Mouse (Mus musculus) Patski (cell line): ENCODE measurements at regions not wholly inside any gene's neighbourhood (a gene's known extent, or its start where the extent isn't known, plus 50 kb on each side); places are given as distances from the start of the nearest gene placed in this dataset.

ENCODE experiments used
- ATAC-seq: fragments of 100-300 bp; one replicate; pipeline ENCODE4 v1.8.0; 2021
- CTCF ChIA-PET: fragments of 350-600 bp; sonication (Branson Sonifier 250); formaldehyde crosslinking; loops from one replicate; lab custom pipeline; 2022; ENCODE audit warnings: inconsistent platforms; lab: Charles Lee
- POLR2A ChIA-PET: fragments of 350-600 bp; sonication (Branson Sonifier 250); formaldehyde crosslinking; loops from one replicate; lab custom pipeline; 2022; ENCODE audit warnings: antibody characterized with exemption, inconsistent platforms; lab: Charles Lee
- DNase-seq: peaks from one replicate; pipeline ENCODE4 v3.0.0-alpha.2; 2011; ENCODE audit warnings: low read depth, low spot score
- H3K27me3 ChIP-seq: fragments of 371-371 bp; one replicate; pipeline ENCODE4 v1.5.1; 2021
- CTCF ChIP-seq: fragments of 100-300 bp; IDR thresholded peaks from one replicate; pipeline ENCODE4 v1.5.1; 2021
- in situ Hi-C: fragments of 300-500 bp; cut with MboI; formaldehyde crosslinking; loops from 3 replicates; pipeline ENCODE4 v1.11.1; 2018; ENCODE audit warnings: low pct_unique_long_range_greater_than_20kb, mixed read lengths

DNA sequence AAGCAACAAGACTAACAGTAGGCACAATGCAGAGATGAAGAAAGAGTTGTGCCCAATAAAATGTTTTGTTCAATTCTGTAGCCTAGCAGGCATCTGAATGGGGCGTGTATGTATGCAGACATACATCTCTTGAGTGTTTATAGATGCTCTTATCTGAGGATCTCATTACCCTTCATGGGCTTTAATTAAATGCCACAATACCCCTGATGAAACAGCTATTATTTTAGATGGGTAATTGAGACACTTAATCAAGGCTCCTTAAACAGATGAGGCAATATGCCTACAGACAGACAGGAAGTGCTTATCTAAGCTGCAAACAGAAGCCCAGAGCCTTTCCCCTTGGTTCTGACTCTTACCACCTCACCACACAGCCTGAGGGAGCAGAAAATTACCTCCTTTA, 384.6 kb upstream of the Adamts9 start:
- in situ Hi-C loops, result no loop called here
- ChIA-PET CTCF (no interaction called here), POLR2A (no interaction called here)
- no peaks in the 10 kb centered on the region for H3K27me3 ChIP-seq
- no peak for DNase-seq
- no peak for ATAC-seq
- no peak for TF ChIP-seq CTCF

GRCm38 (mm10) chr6:93323881-93324280, 380.6 kb upstream of the Adamts9 start:
- in situ Hi-C loops, result no loop called here
- POLR2A ChIA-PET, result interaction anchor here (1.2 kb wide), 1 partner anchor 20 kb away, joined by 3 read pairs; no protein-coding TSS in a partner anchor
- no peak for DNase-seq
- ATAC-seq, result no peak
- TF ChIP-seq CTCF, result no peak
- CTCF ChIA-PET, result no interaction called here
- H3K27me3 ChIP-seq, result no peaks in the 10 kb centered on the region

DNA sequence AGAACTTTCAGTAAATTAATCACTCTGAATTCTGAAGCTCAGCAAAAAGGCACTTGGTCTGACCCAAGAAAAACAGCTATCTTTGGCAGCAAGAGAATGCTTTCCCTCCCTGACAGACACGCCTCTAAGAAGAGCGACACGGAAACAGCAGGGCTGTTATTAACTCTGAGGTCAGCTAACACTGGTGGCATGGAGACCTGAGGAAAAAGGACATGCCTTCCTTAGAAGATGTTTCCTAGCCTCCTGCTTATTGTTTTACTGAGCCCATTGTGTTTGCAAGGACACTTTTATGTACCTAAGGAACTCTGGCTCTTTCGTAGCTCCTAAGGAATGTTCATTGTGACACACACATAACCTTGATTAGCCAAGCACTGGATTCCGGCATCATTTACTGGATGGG, 371.3 kb upstream of the Adamts9 start:
- ChIA-PET CTCF (no interaction called here), POLR2A (no interaction called here)
- no peak for DNase-seq

GRCm38 (mm10) chr6:93305176-93305575, 361.9 kb upstream of the Adamts9 start:
- in situ Hi-C loops, result no loop called here
- ChIA-PET POLR2A (no interaction called here), CTCF (no interaction called here)
- ATAC-seq (no peak), DNase-seq (no peak)
- no peaks in the 10 kb centered on the region for H3K27me3 ChIP-seq
- TF ChIP-seq CTCF, result no peak

More for the DNA sequence above, 371.3 kb upstream of the Adamts9 start:
- in situ Hi-C loops, result no loop called here
- TF ChIP-seq CTCF, result no peak
- no peaks in the 10 kb centered on the region for H3K27me3 ChIP-seq
- no peak for ATAC-seq

DNA sequence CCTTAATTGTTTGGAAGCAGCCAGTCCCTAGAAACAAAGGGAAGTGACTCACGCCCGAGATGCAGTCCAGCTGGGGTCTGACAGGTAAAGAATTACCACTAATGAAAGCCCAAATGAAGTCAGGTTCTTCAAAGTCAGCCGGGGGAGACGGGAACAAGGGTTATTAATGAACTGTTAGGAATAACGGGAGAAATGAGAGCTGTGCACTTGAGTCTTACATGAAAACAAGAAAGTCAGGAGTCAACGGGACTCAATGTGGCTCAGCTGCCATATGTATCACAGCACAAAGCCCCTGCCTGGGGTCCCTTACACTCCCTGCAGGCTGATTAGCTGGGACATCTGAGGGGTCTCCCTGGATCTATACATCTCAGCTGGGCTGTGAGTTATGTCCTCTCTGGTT, 354.7 kb upstream of the Adamts9 start:
- TF ChIP-seq CTCF, result no peak
- ChIA-PET CTCF (interaction anchor here (0.7 to 1.2 kb wide), 3 partner anchors 8 to 100 kb away, joined by 3 to 4 read pairs (median 3); no protein-coding TSS in a partner anchor), POLR2A (interaction anchor here (0.5 to 1.2 kb wide), 3 partner anchors 44 to 1469 kb away, joined by 3 to 5 read pairs (median 4); no protein-coding TSS in a partner anchor)
- in situ Hi-C loops, result no loop called here
- ATAC-seq, result no peak
- DNase-seq, result no peak
- H3K27me3 ChIP-seq, result no peaks in the 10 kb centered on the region

GRCm38 (mm10) chr6:93291711-93292110, 348.4 kb upstream of the Adamts9 start:
- DNase-seq, result no peak
- no peak for ATAC-seq
- TF ChIP-seq CTCF, result no peak
- POLR2A ChIA-PET, result no interaction called here
- CTCF ChIA-PET, result no interaction called here
- H3K27me3 ChIP-seq, result no peaks in the 10 kb centered on the region
- in situ Hi-C loops, result no loop called here

DNA sequence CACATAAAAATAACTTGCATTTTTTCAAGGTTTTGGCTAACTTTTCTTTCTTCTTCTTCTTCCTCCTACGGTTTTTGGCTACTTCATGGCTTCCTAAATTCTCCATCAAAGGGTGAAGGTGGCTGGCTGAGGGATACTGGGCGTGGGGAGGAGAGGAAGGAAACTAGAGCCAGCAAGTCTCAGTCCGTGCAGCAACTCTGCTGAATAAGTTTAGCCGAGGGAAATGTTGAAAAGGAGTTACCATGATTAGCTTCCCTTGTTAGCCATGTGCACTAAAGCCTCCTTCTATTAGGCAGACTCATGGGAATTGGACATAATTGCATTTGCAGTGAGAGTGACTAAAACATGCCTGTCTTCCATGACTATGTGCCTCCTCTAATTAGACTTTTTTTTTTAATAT, 345.1 kb upstream of the Adamts9 start:
- ChIA-PET POLR2A (no interaction called here), CTCF (no interaction called here)
- in situ Hi-C loops, result no loop called here
- DNase-seq, result no peak
- ATAC-seq, result no peak
- H3K27me3 ChIP-seq, result no peaks in the 10 kb centered on the region
- no peak for TF ChIP-seq CTCF

DNA sequence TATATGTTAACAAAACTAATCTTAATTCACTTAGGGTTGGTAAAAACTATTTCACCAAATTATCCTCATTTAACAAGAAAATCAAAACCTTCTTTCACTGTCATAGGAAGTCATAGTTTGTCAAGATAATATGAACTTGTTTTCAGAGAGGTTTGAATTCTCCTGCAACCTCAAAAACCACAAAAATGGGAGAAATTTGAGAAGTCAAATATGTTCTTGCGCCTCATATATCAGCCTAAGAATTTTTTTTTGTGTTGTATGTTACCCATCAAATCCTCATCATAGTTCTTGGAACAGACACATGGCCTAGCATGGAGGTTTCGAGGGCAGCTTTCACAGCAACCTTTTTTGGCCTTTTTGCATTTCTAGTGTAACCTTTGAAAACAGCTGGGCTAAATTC, 342.5 kb upstream of the Adamts9 start:
- in situ Hi-C loops, result no loop called here
- H3K27me3 ChIP-seq, result no peaks in the 10 kb centered on the region
- no peak for TF ChIP-seq CTCF
- ChIA-PET CTCF (no interaction called here), POLR2A (interaction anchor here (0.6 kb wide), 1 partner anchor 19 kb away, joined by 3 read pairs; no protein-coding TSS in a partner anchor)
- no peak for DNase-seq
- no peak for ATAC-seq

DNA sequence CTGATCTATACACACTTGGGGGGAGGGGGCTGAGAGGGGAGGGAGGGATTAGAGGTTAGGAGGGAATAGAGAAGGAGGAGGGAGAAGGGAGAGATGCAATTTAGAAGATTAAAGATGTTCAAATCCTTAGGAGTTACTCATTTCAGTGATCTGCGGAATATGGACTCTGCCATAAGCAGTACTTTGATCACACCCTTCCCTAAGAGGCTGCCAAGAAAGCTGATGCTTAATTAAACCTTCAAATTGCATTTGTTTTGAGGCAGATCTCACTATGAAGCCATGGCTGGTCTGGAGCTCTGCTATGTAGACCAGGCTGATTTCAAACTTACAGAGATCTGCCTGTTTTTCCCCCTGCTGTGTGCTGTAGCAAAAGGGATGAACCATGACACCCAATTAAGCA, 338.2 kb upstream of the Adamts9 start:
- no peaks in the 10 kb centered on the region for H3K27me3 ChIP-seq
- DNase-seq (no peak), ATAC-seq (no peak)
- ChIA-PET CTCF (interaction anchor here (1.3 to 3.5 kb wide), 3 partner anchors 9 to 24 kb away, joined by 3 to 17 read pairs (median 5); no protein-coding TSS in a partner anchor), POLR2A (no interaction called here)
- TF ChIP-seq CTCF, result no peak
- in situ Hi-C loops, result no loop called here

DNA sequence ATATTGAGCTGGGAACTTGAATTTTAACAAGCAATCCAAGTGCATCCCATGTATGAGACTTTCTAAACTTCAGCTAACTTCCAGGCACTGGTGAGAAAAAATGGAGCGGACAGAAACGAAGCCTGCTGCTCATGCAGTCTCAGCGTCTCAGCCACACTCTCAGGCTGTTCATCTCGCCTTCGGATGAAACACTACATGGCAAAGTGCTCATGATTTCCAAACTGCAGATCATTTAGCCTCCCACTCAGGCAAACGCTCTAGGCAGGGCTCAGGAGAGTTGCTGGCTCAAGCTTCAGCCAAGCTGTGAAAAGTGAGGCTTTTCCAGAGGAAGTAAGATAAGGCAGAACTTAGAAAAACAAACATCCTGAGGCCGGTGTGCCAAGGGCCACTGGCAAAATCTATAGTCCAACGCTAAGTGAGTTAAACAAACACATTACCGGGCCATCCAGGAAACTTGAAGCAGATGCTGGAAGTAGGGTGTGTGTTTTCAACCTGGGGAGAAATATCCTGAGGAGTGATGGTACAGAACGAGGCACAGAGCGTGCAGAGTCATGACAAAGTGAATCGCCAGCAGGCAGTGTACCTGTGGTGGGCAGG, 330.7 kb upstream of the Adamts9 start:
- no peaks in the 10 kb centered on the region for H3K27me3 ChIP-seq
- no peak for ATAC-seq
- ChIA-PET CTCF (interaction anchor here (2.3 to 4.7 kb wide), 2 partner anchors 9 to 11 kb away, joined by 11 to 17 read pairs; no protein-coding TSS in a partner anchor), POLR2A (no interaction called here)
- DNase-seq, result no peak
- in situ Hi-C loops, result no loop called here
- TF ChIP-seq CTCF, result no peak

GRCm38 (mm10) chr6:93272206-93272605, 328.9 kb upstream of the Adamts9 start:
- no peak for ATAC-seq

More at GRCm38 (mm10) chr6:93272206-93272605, 328.9 kb upstream of the Adamts9 start:
- POLR2A ChIA-PET, result interaction anchor here (0.6 kb wide), 1 partner anchor 12 kb away, joined by 3 read pairs; no protein-coding TSS in a partner anchor
- TF ChIP-seq CTCF, result no peak
- H3K27me3 ChIP-seq, result no peaks in the 10 kb centered on the region
- CTCF ChIA-PET, result interaction anchor here (0.6 to 4.7 kb wide), 3 partner anchors 10 to 15 kb away, joined by 3 to 17 read pairs (median 11); no protein-coding TSS in a partner anchor
- no peak for DNase-seq
- in situ Hi-C loops, result no loop called here
